Mouse (Mus musculus) testis, adult 2 months (tissue): Measurements from ENCODE around the gene Nme9.

Experiments used
- CTCF ChIP-seq: fragments of 200-500 bp; IDR thresholded peaks from 2 replicates; pipeline ENCODE4 v1.5.1; 2012; ENCODE audit warnings: low read depth, mild to moderate bottlenecking, inconsistent platforms, low read length, moderate library complexity; ENCODE audit not compliant: control insufficient read depth, insufficient read depth, insufficient replicate concordance
- POLR2A ChIP-seq: fragments of 200-500 bp; IDR thresholded peaks from 2 replicates; pipeline ENCODE4 v1.6.1; 2012; ENCODE audit warnings: low read depth, mild to moderate bottlenecking, inconsistent platforms, low read length, moderate library complexity; ENCODE audit not compliant: control insufficient read depth

DNA sequence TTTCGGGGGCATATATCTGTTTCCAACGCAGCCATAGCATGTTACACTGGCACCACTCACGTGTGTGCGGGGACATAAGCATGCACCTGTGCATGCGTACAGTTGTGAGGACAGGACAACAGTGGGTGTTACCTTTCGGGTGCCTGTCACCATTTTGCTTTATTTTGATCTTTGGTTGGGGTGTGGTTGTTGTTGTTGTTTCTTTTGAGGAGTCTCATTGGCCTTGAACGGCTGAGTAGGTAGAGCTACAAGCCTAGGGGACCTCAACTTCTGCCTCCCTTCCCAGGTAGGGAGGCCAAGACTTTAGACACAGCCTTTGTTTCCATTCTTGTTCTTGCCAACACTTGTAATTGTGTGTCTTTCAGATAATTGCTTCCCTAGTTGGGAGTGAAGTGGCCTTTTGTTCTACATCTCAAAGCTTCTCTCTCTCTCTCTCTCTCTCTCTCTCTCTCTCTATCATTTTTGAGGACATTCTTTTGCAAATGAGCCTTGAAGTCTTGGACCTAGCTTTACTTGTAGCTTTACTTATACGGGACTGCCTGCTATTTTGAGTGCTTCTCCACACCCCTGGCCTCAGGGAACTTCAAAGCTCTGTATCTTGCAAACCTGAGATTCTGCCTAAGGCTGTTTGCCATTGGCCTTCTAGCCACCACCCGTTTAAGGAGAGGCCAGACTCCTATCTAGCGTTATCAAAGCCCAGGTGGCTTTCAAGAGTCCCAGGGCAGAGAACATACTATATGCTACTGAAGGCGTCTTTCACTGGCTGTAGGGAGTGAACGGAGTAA, 13.3 kb upstream of the Nme9 start:
- TF ChIP-seq POLR2A (no peak), CTCF (no peak)
